Mouse (Mus musculus): ENCODE measurements at regions not wholly inside any gene's neighbourhood (a gene's known extent, or its start where the extent isn't known, plus 50 kb on each side); places are given as distances from the start of the nearest gene placed in this dataset.

DNA sequence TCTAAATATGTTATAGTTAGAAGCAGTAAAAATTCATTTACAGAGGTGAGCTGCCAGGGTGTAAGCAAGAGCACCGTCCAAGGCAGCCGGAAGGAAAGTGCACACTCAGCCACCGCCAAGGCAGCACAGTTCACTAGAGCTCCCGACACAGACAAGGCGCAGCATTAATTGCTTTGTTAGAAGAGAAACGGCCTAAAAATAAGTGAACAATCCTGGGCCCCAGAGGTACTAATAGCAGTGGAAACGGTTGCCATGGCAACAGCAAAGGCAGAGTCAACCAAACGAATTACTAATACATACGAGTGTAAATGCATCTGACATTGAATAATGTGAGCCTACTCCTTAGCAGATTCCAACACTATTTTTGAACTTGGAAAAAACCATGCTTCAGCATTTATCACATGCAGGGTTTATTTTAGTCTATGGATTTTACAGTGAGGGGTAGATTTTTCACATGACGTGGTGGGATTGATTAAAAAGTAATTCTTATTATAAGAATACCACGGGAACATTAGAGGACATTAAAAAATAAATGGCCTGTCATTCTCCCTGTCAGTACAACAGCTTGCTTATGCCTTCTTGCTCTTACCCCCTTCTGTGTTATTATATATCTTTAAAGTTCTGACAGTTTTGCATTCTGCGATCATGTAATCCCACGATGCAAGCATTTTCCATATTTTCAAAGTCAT, 62.5 kb downstream of the Cavin4 start:
- Histone ChIP-seq H3K9me3 (ENCODE audit: low read length) (no peaks in the 10 kb centered on the region), H3K4me1 (ENCODE audit: insufficient read depth, low read length) (no peaks in the 10 kb centered on the region), H3K4me2 (replicated peaks; ENCODE audit: low read depth, low read length) (no peak overlapping the region), H3K27me3 (ENCODE audit: insufficient read depth, low read length) (no peaks in the 10 kb centered on the region), H3K9ac (replicated peaks; ENCODE audit: low read length) (no peak overlapping the region), H3K27ac (ENCODE audit: low read length) (no peak overlapping the region), H3K36me3 (ENCODE audit: insufficient read depth, low read length) (no peaks in the 10 kb centered on the region), H3K4me3 (ENCODE audit: low read length) (no peak overlapping the region)
- ATAC-seq (ENCODE audit: low FRiP score, low TSS enrichment), result no peak
- whole genome bisulfite sequencing, result 56% methylated on average over 13 of the region's 13 CpGs

DNA sequence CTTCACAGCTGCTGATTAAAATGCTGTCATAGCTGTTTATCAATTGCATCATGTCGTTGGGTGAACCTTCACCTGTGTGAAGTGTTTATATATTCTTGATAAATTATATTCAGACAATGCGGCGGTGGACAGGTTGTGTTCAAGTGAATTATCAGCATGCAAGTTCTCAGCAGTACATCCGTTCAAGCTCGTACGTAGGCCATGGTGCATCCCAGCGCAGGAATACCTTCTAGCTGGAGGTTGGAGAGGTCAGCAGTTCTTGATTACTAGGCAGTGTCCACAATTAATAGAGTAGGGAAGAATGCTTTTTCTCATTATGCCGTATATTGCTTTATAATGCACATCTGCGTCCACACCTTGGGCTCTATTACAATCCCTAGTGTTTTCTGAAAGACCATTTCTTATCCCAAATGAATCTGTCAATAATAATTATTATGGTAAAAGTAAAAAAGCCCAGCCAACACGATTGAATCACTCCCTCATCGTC, 63.1 kb downstream of the Cavin4 start:
- no peak overlapping the region for H3K4me2 ChIP-seq (replicated peaks; ENCODE audit: low read depth, low read length)
- ATAC-seq (ENCODE audit: low FRiP score, low TSS enrichment), result no peak
- 82% methylated on average over 11 of the region's 11 CpGs for WGBS
- H3K36me3 ChIP-seq (ENCODE audit: insufficient read depth, low read length), result no peaks in the 10 kb centered on the region
- no peak overlapping the region for H3K4me3 ChIP-seq (ENCODE audit: low read length)
- H3K27ac ChIP-seq (ENCODE audit: low read length), result no peak overlapping the region
- no peaks in the 10 kb centered on the region for H3K9me3 ChIP-seq (ENCODE audit: low read length)
- H3K27me3 ChIP-seq (ENCODE audit: insufficient read depth, low read length), result no peaks in the 10 kb centered on the region
- H3K4me1 ChIP-seq (ENCODE audit: insufficient read depth, low read length), result no peaks in the 10 kb centered on the region
- H3K9ac ChIP-seq (replicated peaks; ENCODE audit: low read length), result no peak overlapping the region

DNA sequence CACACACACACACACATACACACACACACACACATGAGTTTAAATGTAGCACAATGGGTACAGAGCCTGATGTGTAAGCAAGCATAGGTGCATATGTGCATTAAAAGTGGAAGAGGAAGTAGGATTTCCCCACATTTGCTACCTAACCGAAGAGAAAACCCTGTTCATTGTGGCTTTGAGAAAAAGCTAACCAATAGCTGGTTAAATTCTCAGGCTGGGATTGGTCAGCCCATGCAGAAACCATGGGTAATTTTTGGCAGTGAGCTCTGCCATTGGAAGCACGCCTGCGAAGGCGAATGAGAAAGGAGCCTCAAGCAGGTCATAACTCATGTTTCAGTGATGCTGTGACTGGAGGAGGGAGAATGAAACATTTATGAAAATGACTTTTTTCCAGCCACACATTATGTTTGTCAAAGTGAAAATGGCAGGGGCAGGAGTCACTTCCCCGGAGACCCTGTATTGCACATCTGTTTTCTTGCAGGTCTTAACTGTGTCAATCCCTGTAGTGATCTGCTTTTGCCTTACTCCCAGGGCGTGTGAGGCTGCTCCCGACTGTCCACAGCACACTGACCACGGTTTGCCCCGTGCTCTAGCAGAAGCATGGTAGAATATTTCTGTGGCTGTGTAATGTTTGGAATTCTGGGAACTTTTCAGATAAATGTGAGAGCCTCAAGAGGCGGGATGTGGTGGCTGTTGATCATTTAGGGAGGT, 71.7 kb downstream of the Cavin4 start:
- no peak for ATAC-seq (ENCODE audit: low FRiP score, low TSS enrichment)
- Histone ChIP-seq H3K4me1 (ENCODE audit: insufficient read depth, low read length) (no peaks in the 10 kb centered on the region), H3K36me3 (ENCODE audit: insufficient read depth, low read length) (no peaks in the 10 kb centered on the region), H3K4me3 (ENCODE audit: low read length) (no peak overlapping the region), H3K4me2 (replicated peaks; ENCODE audit: low read depth, low read length) (no peak overlapping the region), H3K27ac (ENCODE audit: low read length) (no peak overlapping the region), H3K27me3 (ENCODE audit: insufficient read depth, low read length) (no peaks in the 10 kb centered on the region), H3K9me3 (ENCODE audit: low read length) (no peaks in the 10 kb centered on the region), H3K9ac (replicated peaks; ENCODE audit: low read length) (no peak overlapping the region)
- WGBS, result 59% methylated on average over 10 of the region's 10 CpGs

DNA sequence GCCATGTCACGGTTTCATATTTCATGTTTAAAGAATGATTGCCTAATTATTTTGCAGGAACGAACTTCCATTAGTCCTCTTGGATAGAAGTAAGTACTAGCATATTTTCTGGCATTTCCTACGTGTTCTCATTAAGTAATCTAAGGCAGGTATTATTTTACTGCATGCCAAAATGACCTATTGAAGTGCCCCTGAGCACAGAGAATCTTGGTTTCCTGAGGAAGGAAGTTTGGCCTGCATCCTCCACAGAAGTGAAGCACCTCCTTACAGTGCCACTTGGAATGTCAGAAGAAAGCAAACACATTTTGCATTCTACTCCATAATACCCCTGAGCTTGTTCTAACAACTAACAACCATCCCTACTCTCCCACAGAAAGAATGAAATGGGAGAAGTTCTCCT, 82.9 kb downstream of the Cavin4 start:
- ATAC-seq (ENCODE audit: low FRiP score, low TSS enrichment), result peak; percentile 61; the same call in 1 of the 2 replicates
- WGBS, result 54% methylated on average over 3 of the region's 3 CpGs
- H3K4me2 ChIP-seq (replicated peaks; ENCODE audit: low read depth, low read length), result no peak overlapping the region
- H3K4me1 ChIP-seq (ENCODE audit: insufficient read depth, low read length), result no peaks in the 10 kb centered on the region
- no peaks in the 10 kb centered on the region for H3K36me3 ChIP-seq (ENCODE audit: insufficient read depth, low read length)
- no peak overlapping the region for H3K4me3 ChIP-seq (ENCODE audit: low read length)
- H3K27me3 ChIP-seq (ENCODE audit: insufficient read depth, low read length), result no peaks in the 10 kb centered on the region
- H3K9me3 ChIP-seq (ENCODE audit: low read length), result no peaks in the 10 kb centered on the region
- H3K9ac ChIP-seq (replicated peaks; ENCODE audit: low read length), result no peak overlapping the region
- 0 out of 2 replicates have a peak overlapping the region, but pooled peaks have one; percentile 18 for H3K27ac ChIP-seq (ENCODE audit: low read length)

DNA sequence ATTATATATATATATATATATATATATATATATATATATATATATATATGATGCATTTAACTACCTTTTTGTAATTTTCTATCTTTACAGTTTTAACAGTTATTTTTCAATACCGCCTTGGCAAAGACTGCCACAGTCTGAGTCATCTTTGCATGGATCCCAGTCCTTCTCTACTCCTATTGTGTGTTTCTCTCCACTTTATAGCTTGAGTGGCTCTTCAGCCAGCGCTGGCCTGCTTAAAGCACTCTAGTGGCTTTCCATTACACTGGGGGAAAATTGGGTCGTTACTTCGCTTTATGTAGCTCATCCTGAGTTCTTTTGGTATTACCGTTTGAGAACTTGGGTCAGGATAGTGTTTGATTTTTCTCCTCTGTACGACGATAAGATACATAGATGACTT, 86.3 kb downstream of the Cavin4 start:
- Histone ChIP-seq H3K9ac (replicated peaks; ENCODE audit: low read length) (no peak overlapping the region), H3K27ac (ENCODE audit: low read length) (0 out of 2 replicates have a peak overlapping the region, but pooled peaks have one; percentile 50)
- WGBS, result 83% methylated on average over 7 of the region's 7 CpGs

DNA sequence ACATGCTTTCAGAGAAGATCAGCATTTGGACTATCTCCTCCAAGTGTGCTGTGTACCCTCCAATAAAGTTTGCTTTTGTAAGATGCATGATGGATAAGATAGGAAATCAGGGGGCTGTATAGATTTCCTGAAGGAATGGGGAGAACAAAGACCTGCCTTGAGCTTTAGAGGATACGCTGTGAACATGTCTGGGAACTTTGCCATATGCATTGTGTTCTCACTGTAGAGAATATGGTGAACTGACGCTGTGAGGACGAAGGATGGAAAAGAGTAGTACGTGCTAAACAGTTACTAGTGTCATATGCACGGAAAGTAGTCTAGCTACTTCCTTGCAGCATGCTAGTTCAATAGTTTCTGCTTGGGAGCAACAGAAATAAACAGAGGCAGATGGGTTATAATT, 86.8 kb downstream of the Cavin4 start:
- H3K27ac ChIP-seq (ENCODE audit: low read length), result no peak overlapping the region
- WGBS, result 82% methylated on average over 5 of the region's 5 CpGs
- H3K9me3 ChIP-seq (ENCODE audit: low read length), result no peaks in the 10 kb centered on the region
- H3K4me3 ChIP-seq (ENCODE audit: low read length), result no peak overlapping the region
- 0 out of 2 replicates have a peak, but pooled peaks have one; percentile 24 for ATAC-seq (ENCODE audit: low FRiP score, low TSS enrichment)
- 0 out of 2 replicates have a peak, but pooled peaks cover 7% of the 10 kb centered on the region for H3K4me1 ChIP-seq (ENCODE audit: insufficient read depth, low read length)
- H3K36me3 ChIP-seq (ENCODE audit: insufficient read depth, low read length), result no peaks in the 10 kb centered on the region
- no peak overlapping the region for H3K4me2 ChIP-seq (replicated peaks; ENCODE audit: low read depth, low read length)
- no peak overlapping the region for H3K9ac ChIP-seq (replicated peaks; ENCODE audit: low read length)
- no peaks in the 10 kb centered on the region for H3K27me3 ChIP-seq (ENCODE audit: insufficient read depth, low read length)

More for the DNA sequence above, 86.3 kb downstream of the Cavin4 start:
- no peak overlapping the region for H3K4me3 ChIP-seq (ENCODE audit: low read length)
- no peak for ATAC-seq (ENCODE audit: low FRiP score, low TSS enrichment)
- no peaks in the 10 kb centered on the region for H3K9me3 ChIP-seq (ENCODE audit: low read length)
- H3K27me3 ChIP-seq (ENCODE audit: insufficient read depth, low read length), result no peaks in the 10 kb centered on the region
- H3K4me1 ChIP-seq (ENCODE audit: insufficient read depth, low read length), result 0 out of 2 replicates have a peak, but pooled peaks cover 3% of the 10 kb centered on the region
- no peak overlapping the region for H3K4me2 ChIP-seq (replicated peaks; ENCODE audit: low read depth, low read length)
- H3K36me3 ChIP-seq (ENCODE audit: insufficient read depth, low read length), result no peaks in the 10 kb centered on the region

DNA sequence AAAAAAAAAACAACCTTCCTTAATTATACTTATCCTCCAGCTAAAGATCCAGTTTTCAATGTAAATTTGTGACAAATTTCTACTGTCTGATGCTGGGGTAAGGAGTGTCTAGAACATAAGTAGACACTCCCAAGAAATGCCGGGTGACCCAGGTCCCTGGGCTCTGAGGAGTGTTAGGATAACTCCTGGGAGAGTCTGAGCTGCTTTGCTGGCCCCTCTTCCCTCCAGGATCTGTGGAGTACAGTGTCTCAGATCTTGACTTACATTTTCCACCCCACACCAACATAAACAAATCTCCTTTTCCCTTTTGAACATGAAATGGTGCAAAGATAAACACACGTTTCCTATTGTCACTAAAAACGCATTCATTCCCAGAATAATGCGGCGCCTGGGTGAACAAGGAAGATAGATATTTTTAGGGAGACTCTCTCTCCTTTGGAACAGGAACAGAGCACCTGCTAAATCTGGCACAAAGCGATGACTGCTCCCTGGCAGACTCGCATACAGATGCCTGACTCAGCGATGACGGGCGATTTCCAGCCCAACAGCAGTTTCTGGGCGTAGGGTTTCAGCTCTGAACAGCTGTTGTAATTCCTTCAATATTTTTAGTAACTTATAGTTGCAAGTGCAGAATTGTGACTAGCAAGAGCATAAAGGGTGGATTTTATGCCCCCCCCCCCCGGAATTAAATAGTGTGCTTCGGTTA, 91.3 kb downstream of the Cavin4 start:
- H3K27ac ChIP-seq (ENCODE audit: low read length), result no peak overlapping the region
- no peaks in the 10 kb centered on the region for H3K9me3 ChIP-seq (ENCODE audit: low read length)
- WGBS, result 45% methylated on average over 13 of the region's 13 CpGs
- H3K9ac ChIP-seq (replicated peaks; ENCODE audit: low read length), result no peak overlapping the region
- no peaks in the 10 kb centered on the region for H3K36me3 ChIP-seq (ENCODE audit: insufficient read depth, low read length)
- no peak overlapping the region for H3K4me3 ChIP-seq (ENCODE audit: low read length)
- H3K4me2 ChIP-seq (replicated peaks; ENCODE audit: low read depth, low read length), result no peak overlapping the region
- 0 out of 2 replicates have a peak, but pooled peaks cover 11% of the 10 kb centered on the region for H3K4me1 ChIP-seq (ENCODE audit: insufficient read depth, low read length)
- peak; percentile 75; the same call in 1 of the 2 replicates for ATAC-seq (ENCODE audit: low FRiP score, low TSS enrichment)
- no peaks in the 10 kb centered on the region for H3K27me3 ChIP-seq (ENCODE audit: insufficient read depth, low read length)

DNA sequence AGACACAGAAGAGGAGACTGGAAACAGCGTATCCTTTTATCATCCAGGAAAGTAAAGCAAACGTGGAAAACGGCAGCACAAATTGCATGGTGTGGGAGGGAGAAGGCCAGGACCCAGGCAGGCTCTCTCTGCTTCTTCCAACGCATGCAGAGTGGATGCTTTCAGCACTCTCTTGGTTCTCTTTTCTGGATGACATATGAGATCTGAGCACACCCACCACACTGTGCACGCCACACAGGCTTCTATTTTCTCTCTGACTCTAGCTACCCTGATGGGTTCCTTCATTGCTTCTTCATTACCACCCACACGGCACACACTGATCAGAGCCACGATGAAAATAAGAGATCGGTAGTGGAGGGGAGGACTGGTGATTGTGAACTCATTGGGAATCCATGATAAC, 97.3 kb downstream of the Cavin4 start:
- no peaks in the 10 kb centered on the region for H3K27me3 ChIP-seq (ENCODE audit: insufficient read depth, low read length)
- H3K9me3 ChIP-seq (ENCODE audit: low read length), result no peaks in the 10 kb centered on the region
- H3K4me1 ChIP-seq (ENCODE audit: insufficient read depth, low read length), result 0 out of 2 replicates have a peak, but pooled peaks cover 2% of the 10 kb centered on the region
- H3K4me2 ChIP-seq (replicated peaks; ENCODE audit: low read depth, low read length), result no peak overlapping the region
- no peaks in the 10 kb centered on the region for H3K36me3 ChIP-seq (ENCODE audit: insufficient read depth, low read length)
- H3K27ac ChIP-seq (ENCODE audit: low read length), result no peak overlapping the region
- no peak overlapping the region for H3K4me3 ChIP-seq (ENCODE audit: low read length)
- no peak for ATAC-seq (ENCODE audit: low FRiP score, low TSS enrichment)
- H3K9ac ChIP-seq (replicated peaks; ENCODE audit: low read length), result no peak overlapping the region
- 69% methylated on average over 8 of the region's 8 CpGs for WGBS

DNA sequence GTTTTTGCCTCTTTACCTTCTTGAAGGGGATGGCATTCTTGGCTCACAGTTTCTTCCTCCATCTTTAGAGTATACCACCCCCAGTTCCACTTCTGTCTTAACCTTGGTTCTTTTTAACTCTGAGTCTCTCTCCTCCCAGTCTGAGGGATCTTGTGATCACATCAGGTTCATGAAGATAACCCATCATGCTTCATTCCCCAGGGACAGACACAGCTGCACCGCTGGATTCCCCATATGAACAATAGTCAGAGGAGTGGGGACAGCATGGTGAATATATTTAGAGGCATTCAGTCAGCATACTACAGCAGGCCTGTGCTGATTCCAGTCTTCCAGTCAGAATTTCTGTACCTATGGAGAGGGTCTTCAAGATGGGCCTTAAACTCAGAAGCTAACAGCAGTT, 103.1 kb downstream of the Cavin4 start:
- Histone ChIP-seq H3K27ac (ENCODE audit: low read length) (no peak overlapping the region), H3K36me3 (ENCODE audit: insufficient read depth, low read length) (no peaks in the 10 kb centered on the region), H3K9me3 (ENCODE audit: low read length) (no peaks in the 10 kb centered on the region), H3K27me3 (ENCODE audit: insufficient read depth, low read length) (no peaks in the 10 kb centered on the region), H3K4me2 (replicated peaks; ENCODE audit: low read depth, low read length) (no peak overlapping the region), H3K9ac (replicated peaks; ENCODE audit: low read length) (no peak overlapping the region), H3K4me1 (ENCODE audit: insufficient read depth, low read length) (0 out of 2 replicates have a peak, but pooled peaks cover 3% of the 10 kb centered on the region), H3K4me3 (ENCODE audit: low read length) (no peak overlapping the region)
- ATAC-seq (ENCODE audit: low FRiP score, low TSS enrichment), result no peak
- 89% methylated on average over 1 of the region's 1 CpGs for WGBS
